In genomic region chr1:180778941-180779340, GRCm38 (mm10) we compare ENCODE assay signal across 8 mouse cellular contexts. TPM values are rescaled to one million over a fixed set of nuclear protein-coding genes. Genes with fewer than 3 reads are reported as not detected.
DNase-seq lines count a peak whose midpoint lies in the region; ATAC-seq and TF ChIP-seq lines count a peak whose summit lies in the region.

No protein-coding gene starts in this region.

- DNase-seq in heart, adult 8-10 months (ENCODE audit: low spot score) = no peak
- no peak for DNase-seq in liver, postnatal 0 days
- DNase-seq in left cerebral cortex, adult 11 months (ENCODE audit: low spot score) = no peak
- DNase-seq in thymus, adult 18-20 months = no peak
- DNase-seq in adipocyte (ENCODE audit: low spot score) = no peak

- no peak overlapping the region for H3K4me3 ChIP-seq in heart, embryonic 16.5 days (ENCODE audit: low read length)
- H3K4me3 ChIP-seq in ES-Bruce4 (ENCODE audit: low read depth, low read length) = 0 out of 2 replicates have a peak overlapping the region, but pooled peaks have one; percentile 3
- no peak overlapping the region for H3K4me3 ChIP-seq in hindbrain, embryonic 12.5 days
- no peak overlapping the region for H3K4me3 ChIP-seq in liver, postnatal 0 days (ENCODE audit: low read depth, low read length)

- peaks cover 4% of the 10 kb centered on the region for H3K9me3 ChIP-seq in heart, embryonic 16.5 days (replicated peaks; ENCODE audit: control insufficient read depth, low read length)
- no peaks in the 10 kb centered on the region for H3K9me3 ChIP-seq in ES-Bruce4 (replicated peaks; ENCODE audit: control insufficient read depth, insufficient read depth, low read length, poor library complexity, severe bottlenecking)
- no peaks in the 10 kb centered on the region for H3K9me3 ChIP-seq in hindbrain, embryonic 12.5 days (replicated peaks)
- H3K9me3 ChIP-seq in liver, postnatal 0 days (ENCODE audit: low read length) = 0 out of 2 replicates have a peak, but pooled peaks cover 2% of the 10 kb centered on the region

- 79% methylated on average over 10 of the region's 10 CpGs for WGBS in heart, embryonic 16.5 days
- WGBS in hindbrain, embryonic 12.5 days = 81% methylated on average over 10 of the region's 10 CpGs
- WGBS in liver, postnatal 0 days (ENCODE audit: insufficient replicate concordance) = 78% methylated on average over 10 of the region's 10 CpGs

- H3K27me3 ChIP-seq in heart, embryonic 16.5 days (ENCODE audit: control insufficient read depth, insufficient read depth, low read length) = no peaks in the 10 kb centered on the region
- no peaks in the 10 kb centered on the region for H3K27me3 ChIP-seq in ES-Bruce4 (ENCODE audit: control insufficient read depth, insufficient read depth, low read length, poor library complexity, severe bottlenecking)
- H3K27me3 ChIP-seq in hindbrain, embryonic 12.5 days = no peaks in the 10 kb centered on the region
- no peaks in the 10 kb centered on the region for H3K27me3 ChIP-seq in liver, postnatal 0 days (ENCODE audit: insufficient read depth, low read length)

- no peak overlapping the region for H3K27ac ChIP-seq in heart, embryonic 16.5 days (ENCODE audit: low read length)
- no peak overlapping the region for H3K27ac ChIP-seq in ES-Bruce4 (ENCODE audit: insufficient read depth, low read length)
- no peak overlapping the region for H3K27ac ChIP-seq in hindbrain, embryonic 12.5 days
- H3K27ac ChIP-seq in liver, postnatal 0 days (ENCODE audit: low read depth) = no peak overlapping the region

- no peak for TF ChIP-seq POLR2A in ES-Bruce4 (IDR thresholded peaks at IDR 0.05; ENCODE audit: insufficient read depth, low read length)

- no peak for TF ChIP-seq EP300 in ES-Bruce4 (IDR thresholded peaks at IDR 0.05; ENCODE audit: insufficient read depth, low read depth, low read length)
- no peak for TF ChIP-seq EP300 in liver, postnatal 0 days (IDR thresholded peaks at IDR 0.05; ENCODE audit: low read depth)

- H3K36me3 ChIP-seq in heart, embryonic 16.5 days (ENCODE audit: control insufficient read depth, insufficient read depth) = no peaks in the 10 kb centered on the region
- H3K36me3 ChIP-seq in ES-Bruce4 (ENCODE audit: control insufficient read depth, insufficient read depth, low read length, poor library complexity, severe bottlenecking) = no peaks in the 10 kb centered on the region
- no peaks in the 10 kb centered on the region for H3K36me3 ChIP-seq in hindbrain, embryonic 12.5 days
- no peaks in the 10 kb centered on the region for H3K36me3 ChIP-seq in liver, postnatal 0 days (replicated peaks; ENCODE audit: insufficient read depth, low read length)

- H3K4me2 ChIP-seq in heart, embryonic 16.5 days (ENCODE audit: low read depth, low read length) = peak overlapping the region; percentile 95
- H3K4me2 ChIP-seq in hindbrain, embryonic 12.5 days (replicated peaks) = peak overlapping the region; percentile 83; the same call in 1 of the 2 replicates
- H3K4me2 ChIP-seq in liver, postnatal 0 days (ENCODE audit: low read depth, low read length) = 0 out of 2 replicates have a peak overlapping the region, but pooled peaks have one; percentile 96

- TF ChIP-seq CTCF in ES-Bruce4 (IDR thresholded peaks at IDR 0.05; ENCODE audit: low read depth, low read length) = no peak
- no peak for TF ChIP-seq CTCF in liver, postnatal 0 days (IDR thresholded peaks at IDR 0.05; ENCODE audit: low read depth)

- H3K4me1 ChIP-seq in heart, embryonic 16.5 days (ENCODE audit: control insufficient read depth, insufficient read depth, low read length) = peaks cover 16% of the 10 kb centered on the region
- H3K4me1 ChIP-seq in ES-Bruce4 (ENCODE audit: control insufficient read depth, insufficient read depth, low read length) = no peaks in the 10 kb centered on the region
- H3K4me1 ChIP-seq in hindbrain, embryonic 12.5 days = peaks cover 21% of the 10 kb centered on the region
- H3K4me1 ChIP-seq in liver, postnatal 0 days (ENCODE audit: insufficient read depth) = peaks cover 16% of the 10 kb centered on the region

- H3K9ac ChIP-seq in heart, embryonic 16.5 days (ENCODE audit: low read length) = no peak overlapping the region; the same call in 1 of the 2 replicates
- no peak overlapping the region for H3K9ac ChIP-seq in ES-Bruce4 (ENCODE audit: low read depth, poor library complexity, severe bottlenecking)
- H3K9ac ChIP-seq in hindbrain, embryonic 12.5 days = no peak overlapping the region
- H3K9ac ChIP-seq in liver, postnatal 0 days (replicated peaks) = no peak overlapping the region

- no peak for ATAC-seq in heart, embryonic 16.5 days (replicated peaks; ENCODE audit: extremely low read depth, insufficient read depth, low FRiP score)
- ATAC-seq in hindbrain, embryonic 12.5 days (ENCODE audit: low FRiP score) = no peak
- no peak for ATAC-seq in liver, postnatal 0 days

RNA-seq across cellular contexts. Expression of gene H3f3a, which starts 34.8 kb away (rescaled TPM):
- polyA plus RNA-seq in heart, embryonic 16.5 days (2015; fragmentation: Nextera tagmentation; extraction: Ambion mirVana) = 1,475 and 1,571 TPM in 2 replicates
- total RNA-seq in heart, adult 8-10 months (2022) = 100 to 1,000 TPM; 363 to 431 (median 376) TPM
- 679 and 698 TPM in 2 replicates for polyA plus RNA-seq in ES-Bruce4 (2011; ENCODE audit: insufficient read depth, insufficient read length, low read depth, missing spikeins)
- 3,274 and 3,635 TPM in 2 replicates for polyA plus RNA-seq in hindbrain, embryonic 12.5 days (2016; fragmentation: Nextera tagmentation; extraction: Ambion mirVana)
- polyA plus RNA-seq in liver, postnatal 0 days (2015; fragmentation: Nextera tagmentation; extraction: Ambion mirVana) = 1,306 and 1,327 TPM in 2 replicates

RNA-seq across cellular contexts. Expression of gene Acbd3, which starts 53.1 kb away (rescaled TPM):
- polyA plus RNA-seq in heart, embryonic 16.5 days (2015; fragmentation: Nextera tagmentation; extraction: Ambion mirVana) = 18.3 and 19.2 TPM in 2 replicates
- 10 to 100 TPM; 19.4 to 24.6 (median 22.0) TPM for total RNA-seq in heart, adult 8-10 months (2022)
- 44.8 and 47.7 TPM in 2 replicates for polyA plus RNA-seq in ES-Bruce4 (2011; ENCODE audit: insufficient read depth, insufficient read length, low read depth, missing spikeins)
- 31.5 and 32.7 TPM in 2 replicates for polyA plus RNA-seq in hindbrain, embryonic 12.5 days (2016; fragmentation: Nextera tagmentation; extraction: Ambion mirVana)
- polyA plus RNA-seq in liver, postnatal 0 days (2015; fragmentation: Nextera tagmentation; extraction: Ambion mirVana) = 7.3 and 7.9 TPM in 2 replicates
